Mouse (Mus musculus): ENCODE measurements around the gene Kdm5c.
"Not testable (repeated sequence)": the region's sequence is repeated elsewhere in the genome, so short reads cannot be mapped to it uniquely, and the experiment has no call there.

Kdm5c gene

DNA sequence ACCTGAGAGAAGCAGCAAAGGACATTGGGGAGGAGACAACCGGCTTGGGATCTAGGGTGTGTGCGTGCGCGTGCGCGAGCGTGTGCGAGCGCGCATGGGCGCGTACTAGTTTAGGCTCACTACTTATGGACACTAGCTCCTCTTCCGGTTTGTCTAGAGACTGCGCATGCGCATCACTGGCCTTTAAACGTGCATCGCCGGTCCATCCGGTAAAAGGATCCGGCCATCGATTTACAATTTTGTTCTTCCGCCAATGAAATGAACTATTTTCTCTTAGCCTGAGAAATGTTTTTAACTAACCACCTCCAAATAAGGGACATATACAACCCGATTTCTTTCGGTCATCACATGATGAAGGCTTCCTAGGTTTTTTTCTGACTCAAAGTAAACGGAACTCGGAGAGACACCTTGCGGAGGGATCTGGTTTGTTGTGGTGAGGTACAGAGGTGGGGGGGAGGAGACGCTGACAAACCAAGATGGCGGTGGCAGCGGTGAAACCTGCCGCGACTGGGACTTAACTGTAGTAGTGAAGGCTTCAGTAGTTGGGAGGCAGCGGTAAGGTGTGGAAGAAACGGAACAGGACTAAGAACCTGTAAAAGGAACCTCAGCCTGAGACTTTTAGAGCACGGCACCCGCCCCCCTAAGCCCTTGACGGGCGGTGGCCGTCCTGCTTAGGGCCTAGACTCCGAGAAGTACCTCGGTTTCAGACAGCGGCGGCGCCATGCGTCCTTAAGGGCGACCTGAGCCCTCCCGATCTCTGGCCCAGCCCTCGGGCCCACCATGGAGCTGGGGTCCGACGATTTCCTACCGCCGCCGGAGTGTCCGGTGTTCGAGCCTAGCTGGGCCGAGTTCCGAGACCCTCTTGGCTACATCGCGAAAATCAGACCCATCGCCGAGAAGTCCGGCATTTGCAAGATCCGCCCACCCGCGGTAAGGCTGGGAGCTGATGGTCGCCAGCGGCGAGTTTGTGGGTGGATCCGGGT lies at the start of gene Kdm5c:
Gene Kdm5c, plus strand, starts transcription at position 240 of the 983 bp plus-strand sequence.
- DNase-seq (ENCODE audit: extremely low read depth, low read depth): peak; percentile 100

DNA sequence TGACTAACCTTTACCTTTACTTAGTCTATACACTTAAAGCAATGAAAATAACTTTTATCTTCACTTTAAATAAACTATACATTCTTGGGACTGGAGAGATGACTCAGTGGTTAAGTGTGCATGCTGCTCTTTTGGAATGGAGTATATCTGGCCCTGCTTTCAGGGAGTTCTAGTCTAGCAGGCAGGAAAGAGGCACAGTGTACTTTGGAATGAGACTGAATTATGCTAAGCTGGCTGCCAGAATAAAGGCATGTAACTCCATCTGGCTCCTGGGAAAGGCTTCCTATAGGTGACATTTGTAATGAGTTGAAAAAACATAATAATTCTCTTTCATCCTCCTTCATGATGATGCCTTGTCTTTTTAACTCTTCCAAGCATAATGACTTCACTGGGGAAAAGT lies 45.7 kb upstream of the Kdm5c start:
- DNase-seq (ENCODE audit: extremely low read depth, low read depth): no peak

DNA sequence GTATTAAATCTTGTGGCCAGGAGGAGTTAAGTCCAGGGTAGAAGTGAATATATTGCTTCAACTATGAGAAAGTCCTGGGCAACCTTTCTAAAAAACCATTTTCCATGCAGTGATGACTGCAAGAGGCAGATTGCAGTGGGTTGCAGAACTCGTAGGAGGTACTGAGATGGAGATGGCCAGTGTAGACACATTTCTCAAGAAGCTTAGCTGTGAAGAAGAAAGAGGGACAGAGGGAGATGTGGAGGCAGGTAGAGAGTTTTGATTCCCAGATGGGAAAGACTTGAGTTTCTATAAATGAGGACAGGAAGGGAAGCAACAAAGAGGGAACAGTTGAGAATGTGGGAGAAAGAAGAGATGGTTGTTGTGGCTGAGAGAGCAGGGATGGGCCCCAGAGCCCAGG lies 41.6 kb upstream of the Kdm5c start:
- DNase-seq (ENCODE audit: extremely low read depth, low read depth): no peak

DNA sequence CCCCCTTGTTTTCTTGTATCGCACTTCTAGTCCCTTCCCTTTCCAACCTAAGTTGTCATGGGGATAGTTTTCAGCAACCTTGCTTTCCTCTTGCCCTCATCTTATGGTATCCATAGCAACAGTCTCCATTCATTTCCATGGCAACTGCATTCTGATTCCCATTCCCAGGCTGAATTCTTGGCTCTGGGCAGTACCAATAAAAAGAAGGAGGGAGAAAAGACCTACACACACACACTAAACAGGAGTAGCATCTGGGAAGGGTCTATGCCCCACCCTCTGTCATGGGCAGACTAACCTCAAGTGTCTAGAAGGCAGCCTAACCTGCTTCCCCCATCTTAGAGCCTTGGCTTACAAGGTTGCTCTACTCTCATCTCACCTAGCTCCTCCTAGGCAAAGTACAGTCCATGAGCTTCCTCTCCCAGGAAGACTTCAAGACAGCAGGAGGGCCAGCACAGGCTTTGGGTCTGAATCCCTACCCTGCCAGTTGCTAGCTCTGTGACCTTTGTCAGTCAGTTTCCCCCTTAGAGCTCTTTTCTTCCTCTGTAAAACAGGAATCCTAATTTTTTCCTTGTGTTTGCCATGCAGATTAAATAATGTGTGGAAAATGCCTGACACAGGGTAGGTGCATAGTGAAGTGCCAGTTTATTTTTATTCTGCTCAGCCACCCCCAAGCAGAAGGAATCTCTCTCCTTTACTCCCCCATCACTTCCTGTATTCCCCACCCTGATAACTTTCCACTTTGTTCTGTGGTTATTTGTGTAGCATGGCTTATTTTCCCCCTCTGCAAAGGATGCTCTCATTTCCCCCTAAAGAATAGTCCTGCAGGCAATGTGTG lies 34.8 kb upstream of the Kdm5c start:
- DNase-seq (ENCODE audit: extremely low read depth, low read depth): no peak

DNA sequence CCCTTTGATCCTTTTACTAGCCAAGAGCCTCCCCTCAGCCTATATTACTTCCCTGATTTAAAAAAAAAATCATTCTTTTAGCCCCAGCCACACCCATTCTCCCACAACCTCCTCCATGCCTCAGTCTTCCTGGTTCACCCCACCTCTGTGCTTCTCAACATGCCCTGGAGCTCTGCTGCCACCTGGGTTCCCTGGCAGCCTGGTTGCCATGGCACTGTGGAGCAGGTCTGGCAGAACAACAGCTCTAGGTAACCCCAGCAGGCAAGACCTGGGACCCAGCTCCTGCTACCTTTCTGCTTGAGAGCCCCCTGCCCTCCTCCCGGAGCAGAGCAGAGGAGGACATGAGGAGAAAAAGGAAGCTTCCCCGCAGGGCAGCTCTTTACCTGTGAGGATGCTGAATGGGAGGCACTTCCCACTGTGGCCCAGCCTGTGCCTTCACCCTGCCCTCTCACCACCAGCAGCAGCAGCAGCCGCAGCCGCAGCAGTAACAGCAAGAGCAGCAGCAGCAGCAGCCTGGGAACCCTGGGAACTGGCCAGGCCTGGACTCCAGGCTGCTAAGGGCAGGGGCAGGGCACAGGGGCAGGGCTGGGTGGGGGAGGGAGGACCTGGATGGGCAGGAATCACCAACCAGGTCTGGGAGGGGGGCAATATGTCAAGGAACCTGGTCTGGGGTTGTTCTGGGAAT lies 30.9 kb upstream of the Kdm5c start:
- no peak for DNase-seq (ENCODE audit: extremely low read depth, low read depth)

DNA sequence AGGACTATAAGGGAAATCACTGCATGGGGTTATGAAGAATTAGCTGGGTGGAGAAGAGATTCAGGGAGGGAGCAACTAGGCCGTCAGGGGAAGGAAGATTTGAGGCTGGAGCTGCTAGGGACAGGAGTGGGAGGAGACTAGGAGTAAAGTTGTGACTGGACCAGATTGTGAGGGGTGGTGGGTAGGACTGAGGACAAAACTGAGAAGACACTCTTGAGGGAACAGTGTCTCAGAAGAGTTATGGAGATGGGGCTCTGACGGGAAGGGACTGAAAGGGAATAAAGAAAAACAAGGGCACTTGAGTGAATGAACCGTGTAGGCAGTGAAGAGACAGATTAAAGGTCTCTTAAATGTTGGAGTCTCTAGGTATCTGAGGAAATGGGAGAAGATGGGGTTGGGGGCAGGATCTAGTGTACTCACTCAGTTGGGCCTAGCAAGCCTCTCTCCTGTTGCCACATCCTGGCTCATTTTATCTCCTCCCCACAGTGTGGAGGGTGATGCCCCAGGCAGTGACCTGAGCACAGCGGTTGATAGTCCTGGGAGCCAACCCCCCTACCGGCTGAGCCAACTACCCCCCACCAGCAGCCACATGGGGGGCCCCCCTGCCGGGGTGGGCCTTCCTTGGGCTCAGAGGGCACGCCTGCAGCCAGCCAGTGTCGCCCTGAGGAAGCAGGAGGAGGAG lies 30.3 kb upstream of the Kdm5c start:
- DNase-seq (ENCODE audit: extremely low read depth, low read depth): no peak

DNA sequence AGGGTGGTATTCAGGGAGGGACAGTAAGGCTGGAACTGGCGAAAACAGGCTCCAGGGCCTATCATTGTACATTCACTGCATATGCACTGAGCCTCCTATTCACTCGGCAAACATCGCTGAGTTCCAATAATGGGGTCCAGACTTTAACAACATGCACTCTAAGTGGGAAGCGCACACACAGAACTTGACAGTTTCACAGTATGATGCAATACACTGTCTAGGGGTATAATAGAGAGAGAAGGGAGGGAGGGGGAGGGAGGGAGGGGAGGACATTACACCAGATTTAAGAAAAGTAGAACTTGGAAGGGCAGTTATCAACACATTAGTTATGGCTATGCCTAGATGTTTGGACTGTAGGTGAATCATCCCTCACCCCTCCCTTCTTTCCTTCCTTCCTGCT lies 29.6 kb upstream of the Kdm5c start:
- DNase-seq (ENCODE audit: extremely low read depth, low read depth): no peak

DNA sequence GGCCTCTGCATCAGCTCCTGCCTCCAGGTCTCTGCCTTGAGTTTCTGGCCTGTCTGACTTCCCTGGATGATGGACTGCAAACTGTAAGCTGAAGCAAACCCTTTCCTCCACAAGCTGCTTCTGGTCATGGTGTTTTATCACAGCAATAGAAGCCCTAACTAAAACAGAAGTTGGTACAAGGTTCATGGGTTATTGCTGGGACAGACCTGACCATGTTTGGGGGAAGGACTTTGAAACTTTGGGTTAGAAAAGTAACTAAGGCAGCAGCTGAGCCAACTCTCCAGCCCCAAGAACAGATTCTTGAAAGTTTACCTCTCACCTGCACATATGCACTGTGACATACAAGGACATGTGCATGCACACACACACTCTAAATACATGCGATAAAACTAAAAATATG lies 27.3 kb upstream of the Kdm5c start:
- DNase-seq (ENCODE audit: extremely low read depth, low read depth): no peak

DNA sequence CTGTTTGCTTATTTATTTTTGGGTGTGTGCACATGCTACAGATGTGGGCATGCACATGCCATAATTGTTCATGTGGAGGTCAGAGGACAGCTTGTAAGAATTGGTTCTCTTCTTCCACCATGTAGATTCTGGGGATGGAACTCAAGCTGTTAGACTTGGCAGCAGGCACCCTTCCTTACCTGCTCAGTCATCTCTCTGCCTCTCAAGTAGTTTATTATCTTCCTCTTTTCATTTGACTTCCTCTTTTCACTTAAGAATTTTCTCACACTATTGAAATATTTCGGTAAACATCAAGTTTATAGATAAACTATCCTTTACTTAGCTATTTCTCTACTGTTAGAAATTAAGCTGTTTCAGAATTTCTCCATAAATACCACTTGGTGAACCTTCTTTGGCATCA lies 18.1 kb upstream of the Kdm5c start:
- DNase-seq (ENCODE audit: extremely low read depth, low read depth): peak; percentile 55

DNA sequence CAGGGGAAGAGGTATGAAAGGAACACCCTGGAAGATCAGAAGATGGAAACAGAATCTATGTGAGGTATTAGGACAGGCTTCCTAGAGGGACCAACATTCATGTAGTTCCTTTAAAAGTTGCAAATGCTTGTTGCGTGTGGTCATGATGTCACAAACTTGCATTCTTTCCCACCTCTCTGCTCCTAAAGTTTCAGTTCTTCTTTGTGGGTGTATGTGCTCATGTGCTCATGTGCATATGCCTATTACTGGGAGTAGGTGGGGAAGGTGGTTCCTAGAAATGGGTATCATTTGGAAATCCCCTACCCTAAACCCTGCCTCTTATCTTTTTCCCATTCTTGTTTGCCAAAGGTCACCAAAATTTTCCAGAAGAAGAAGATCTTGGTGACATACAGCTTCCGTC lies 14.3 kb upstream of the Kdm5c start:
- no peak for DNase-seq (ENCODE audit: extremely low read depth, low read depth)

DNA sequence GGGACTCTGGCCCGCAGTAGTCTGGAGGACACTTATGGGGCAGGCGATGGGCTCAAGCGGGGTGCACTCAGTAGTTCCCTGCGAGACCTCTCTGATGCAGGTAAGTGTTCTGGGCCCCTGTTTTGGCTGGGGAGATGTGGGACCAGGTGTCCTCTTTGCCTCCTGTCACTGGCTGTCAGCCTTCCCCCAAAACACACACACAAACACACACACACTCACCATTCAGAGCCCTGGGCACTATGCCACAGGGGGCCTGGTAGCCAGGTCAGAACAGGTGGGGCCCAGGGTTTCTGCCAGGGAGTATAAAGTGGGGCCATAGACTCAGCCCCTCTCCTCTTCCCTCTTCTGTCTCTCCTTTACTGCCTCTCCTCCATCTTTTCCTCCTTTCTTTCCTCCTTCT lies 11.1 kb upstream of the Kdm5c start:
- no peak for DNase-seq (ENCODE audit: extremely low read depth, low read depth)

DNA sequence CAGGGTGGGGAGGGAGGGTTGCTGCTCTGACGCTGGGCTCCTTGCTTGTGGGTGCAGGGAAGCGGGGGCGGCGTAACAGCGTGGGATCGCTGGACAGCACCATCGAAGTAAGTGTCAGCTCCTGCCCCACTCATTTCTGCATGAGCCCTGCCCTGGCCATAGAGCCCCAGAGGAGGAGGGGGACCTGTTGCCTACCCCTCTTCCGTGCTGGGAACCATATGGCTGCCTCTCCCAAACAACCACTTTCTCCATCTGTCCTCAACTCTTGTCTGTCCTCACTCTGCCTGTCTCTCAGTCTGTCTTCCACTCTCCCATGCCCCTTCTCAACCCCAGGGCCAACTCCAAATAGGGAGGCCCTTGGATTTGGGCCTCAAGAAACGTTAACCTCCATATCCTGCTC lies 10.6 kb upstream of the Kdm5c start:
- DNase-seq (ENCODE audit: extremely low read depth, low read depth): no peak

DNA sequence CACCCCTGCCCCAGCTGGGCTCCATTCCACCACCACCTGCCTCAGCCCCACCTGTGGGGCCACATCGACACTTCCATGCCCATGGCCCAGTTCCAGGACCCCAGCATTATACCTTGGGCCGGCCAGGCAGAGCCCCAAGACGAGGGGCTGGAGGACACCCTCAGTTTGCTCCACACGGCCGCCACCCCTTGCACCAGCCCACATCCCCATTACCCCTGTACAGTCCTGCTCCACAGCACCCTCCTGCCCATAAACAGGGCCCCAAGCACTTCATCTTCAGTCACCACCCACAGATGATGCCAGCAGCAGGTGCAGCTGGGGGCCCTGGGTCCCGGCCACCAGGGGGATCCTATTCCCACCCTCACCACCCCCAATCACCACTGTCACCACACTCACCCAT lies 9.5 kb upstream of the Kdm5c start:
- DNase-seq (ENCODE audit: extremely low read depth, low read depth): no peak

DNA sequence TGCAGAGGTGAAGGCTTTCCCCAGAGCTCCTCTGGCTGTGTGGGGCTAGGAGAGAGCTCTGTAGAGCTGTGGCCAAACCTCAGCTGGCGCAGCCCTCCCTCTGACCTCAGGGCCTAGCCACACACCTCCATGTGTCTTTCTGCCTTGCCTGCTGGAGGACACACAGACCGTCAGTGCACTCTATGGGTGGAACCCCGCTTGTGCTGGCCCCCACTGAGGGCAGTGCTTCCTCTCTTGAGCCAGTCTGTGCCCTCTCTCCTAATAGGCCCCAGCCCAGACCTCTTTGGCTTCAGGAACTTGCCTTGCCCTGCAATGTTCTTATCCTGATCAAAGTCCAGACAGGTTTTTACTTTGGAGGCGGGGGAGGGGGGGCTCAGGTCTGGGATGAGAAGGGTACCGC lies 8.5 kb upstream of the Kdm5c start:
- DNase-seq (ENCODE audit: extremely low read depth, low read depth): no peak

DNA sequence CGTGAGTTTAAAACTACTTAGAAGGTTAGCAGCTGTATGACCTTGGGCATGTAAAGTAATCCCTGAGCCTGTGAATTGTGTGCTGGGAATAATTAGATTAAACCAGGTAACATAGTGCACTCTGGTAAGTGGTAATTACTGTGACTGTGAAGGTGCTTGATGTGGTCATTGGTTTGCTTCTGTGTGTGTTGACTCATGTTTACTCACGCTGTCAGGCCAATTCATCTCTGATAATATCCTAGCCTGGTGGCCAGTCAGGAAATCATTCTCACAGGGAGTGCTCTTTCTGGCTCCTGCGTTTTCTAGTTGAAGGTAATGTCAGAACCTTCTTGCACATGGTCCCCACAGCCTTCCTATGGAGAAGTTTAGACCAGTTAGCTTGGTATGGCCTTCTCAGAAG lies 1.3 kb downstream of the Kdm5c start:
- no peak for DNase-seq (ENCODE audit: extremely low read depth, low read depth)

DNA sequence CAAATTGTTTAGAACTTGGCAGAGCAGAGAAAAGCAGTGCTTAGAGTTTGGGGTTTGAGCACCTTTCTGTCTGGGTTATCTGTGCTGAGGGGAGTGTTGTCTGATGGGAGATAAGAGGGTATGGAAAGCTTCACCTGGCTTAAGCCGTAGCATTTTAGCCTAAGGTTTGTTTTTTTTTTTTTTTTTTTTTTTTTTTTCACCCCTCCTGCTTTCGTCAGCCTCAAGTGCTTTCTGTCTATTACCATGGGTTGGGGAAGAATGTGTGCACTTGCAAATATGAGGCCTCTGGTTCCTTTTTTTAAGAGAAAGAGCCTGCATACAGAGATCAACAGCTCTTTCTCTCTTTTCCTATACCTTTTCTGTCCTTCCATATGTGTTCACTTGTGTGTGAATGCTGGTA lies 2.9 kb downstream of the Kdm5c start:
- no peak for DNase-seq (ENCODE audit: extremely low read depth, low read depth)

DNA sequence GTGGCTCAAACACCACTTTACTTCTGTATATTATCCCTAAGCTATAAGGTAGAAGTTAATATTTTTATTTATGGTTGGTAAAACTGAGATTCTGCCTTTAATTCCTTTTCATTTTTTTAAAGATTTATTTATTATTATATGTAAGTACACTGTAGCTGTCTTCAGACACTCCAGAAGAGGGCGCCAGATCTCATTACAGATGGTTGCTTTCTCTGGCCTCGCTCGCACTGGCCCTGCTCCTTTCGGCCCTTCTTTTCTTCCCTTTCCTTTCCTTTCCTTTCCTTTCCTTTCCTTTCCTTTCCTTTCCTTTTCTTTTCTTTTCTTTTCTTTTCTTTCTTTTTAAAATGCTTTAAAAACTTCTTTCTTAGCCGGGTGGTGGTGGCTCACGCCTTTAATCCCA lies 10.3 kb downstream of the Kdm5c start:
- not testable (repeated sequence) for DNase-seq (ENCODE audit: extremely low read depth, low read depth)

DNA sequence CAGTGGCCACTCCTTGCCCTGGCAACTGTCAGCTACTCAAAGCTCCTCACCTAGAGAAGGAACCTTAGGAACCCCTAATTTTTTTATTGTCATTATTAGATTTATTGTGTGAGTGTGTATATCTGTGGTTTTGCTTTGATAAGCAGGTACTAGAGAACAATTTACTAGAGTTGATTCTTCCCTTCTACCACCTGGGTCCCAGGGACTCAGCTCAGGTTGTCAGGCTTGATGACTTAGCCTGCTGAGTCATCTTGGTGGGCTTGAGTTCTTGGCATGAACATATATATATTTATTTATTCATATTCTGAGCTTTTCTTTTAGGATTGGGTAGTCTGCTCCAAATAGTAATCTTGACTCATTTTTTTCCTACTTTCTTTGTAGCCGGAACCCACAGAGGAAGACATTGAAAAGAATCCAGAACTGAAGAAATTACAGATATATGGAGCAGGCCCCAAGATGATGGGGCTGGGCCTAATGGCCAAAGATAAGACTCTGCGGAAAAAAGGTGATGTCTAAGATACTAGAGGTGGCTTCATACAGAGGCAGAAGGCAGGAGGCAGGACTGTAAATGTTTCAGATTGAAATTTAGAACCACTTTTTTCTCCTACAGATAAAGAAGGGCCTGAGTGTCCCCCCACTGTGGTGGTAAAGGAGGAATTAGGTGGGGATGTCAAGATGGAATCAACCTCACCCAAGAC lies 11.8 kb downstream of the Kdm5c start:
- no peak for DNase-seq (ENCODE audit: extremely low read depth, low read depth)

DNA sequence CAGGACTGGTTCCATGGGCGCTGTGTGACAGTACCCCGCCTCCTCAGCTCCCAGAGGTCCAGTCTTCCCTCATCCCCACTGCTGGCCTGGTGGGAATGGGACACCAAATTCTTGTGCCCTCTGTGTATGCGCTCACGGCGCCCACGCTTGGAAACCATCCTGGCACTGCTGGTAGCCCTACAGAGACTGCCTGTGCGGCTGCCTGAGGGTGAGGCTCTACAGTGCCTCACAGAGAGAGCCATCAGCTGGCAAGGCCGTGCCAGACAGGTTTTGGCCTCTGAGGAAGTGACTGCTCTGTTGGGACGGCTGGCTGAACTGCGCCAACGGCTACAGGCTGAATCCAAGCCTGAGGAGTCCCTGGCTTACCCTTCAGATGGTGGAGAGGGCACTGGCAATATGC lies 38.4 kb downstream of the Kdm5c start:
- DNase-seq (ENCODE audit: extremely low read depth, low read depth): no peak

DNA sequence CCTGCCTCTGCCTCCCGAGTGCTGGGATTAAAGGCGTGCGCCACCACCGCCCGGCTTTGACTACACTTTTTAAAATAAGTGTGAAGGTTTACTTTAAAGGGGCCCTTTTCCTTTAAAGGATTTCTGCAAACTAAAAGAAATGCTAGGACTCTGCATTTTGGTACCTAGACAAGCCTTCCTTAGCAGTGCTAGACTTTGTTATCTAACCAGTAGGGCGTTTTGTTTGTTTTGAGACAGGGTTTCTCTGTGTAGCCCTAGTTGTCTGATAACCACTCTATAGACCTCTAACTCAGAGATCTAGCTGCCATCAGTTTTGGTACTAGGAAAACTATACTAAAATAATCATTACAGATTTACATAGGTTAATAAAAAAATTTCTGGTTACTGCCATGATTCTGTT lies 46.6 kb downstream of the Kdm5c start:
- DNase-seq (ENCODE audit: extremely low read depth, low read depth): no peak

DNA sequence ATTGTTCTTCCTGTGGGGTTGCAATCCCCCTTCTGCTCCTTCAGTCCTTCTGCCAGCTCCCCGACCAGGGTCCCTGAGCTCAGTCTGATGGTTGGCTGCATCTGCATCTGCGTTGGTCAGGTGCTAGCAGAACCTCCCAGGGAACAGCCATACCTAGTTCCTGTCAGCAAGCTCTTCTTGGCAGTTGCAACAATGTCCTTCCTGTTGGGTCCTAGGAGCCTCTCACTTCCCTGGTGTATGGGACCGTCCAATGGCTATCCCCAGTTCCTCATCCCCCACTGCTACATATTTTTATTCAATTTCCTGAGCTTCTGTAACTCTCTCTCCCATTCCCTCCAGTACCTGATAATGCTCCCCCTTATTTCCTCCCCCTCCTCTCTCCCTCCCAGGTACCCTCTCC lies 51.9 kb downstream of the Kdm5c start:
- DNase-seq (ENCODE audit: extremely low read depth, low read depth): no peak
